Mouse (Mus musculus): Measurements from ENCODE around the gene Ank3. TPM values are rescaled to one million over a fixed set of nuclear protein-coding genes. Genes with fewer than 3 reads are reported as not detected.

Gene Ank3
- total RNA-seq, 2 experiments from 2014 or later: 0.05 TPM; not detected in 1

DNA sequence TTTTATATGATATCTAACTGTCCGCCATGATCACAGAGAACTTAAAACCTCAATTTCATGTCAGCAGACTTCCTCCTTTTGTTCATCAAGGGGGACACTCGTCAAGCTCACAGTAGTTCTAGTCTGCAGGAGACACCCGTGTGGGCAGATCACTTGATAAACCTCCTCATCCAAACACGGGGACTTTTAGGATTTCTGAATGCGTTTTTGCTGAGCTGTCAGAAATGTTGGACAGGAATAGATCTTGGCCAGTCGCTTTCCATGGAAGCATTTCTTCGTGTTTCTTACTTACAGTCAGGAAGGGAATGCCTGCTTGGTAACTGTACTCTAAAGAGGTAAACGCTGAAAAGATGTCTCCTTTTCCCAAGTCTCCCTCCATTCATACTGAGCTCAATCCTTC is 598.5 kb downstream of the Ank3 start:
- no peak for ATAC-seq (replicated peaks; ENCODE audit: poor library complexity, severe bottlenecking)

- no peak for ATAC-seq (replicated peaks; ENCODE audit: poor library complexity, severe bottlenecking)
These were observed 605.5 kb downstream of the Ank3 start for GRCm38 (mm10) chr10:70004058-70004457.

GRCm38 (mm10) chr10:70004831-70005230 is 606.3 kb downstream of the Ank3 start:
- no peak for ATAC-seq (replicated peaks; ENCODE audit: poor library complexity, severe bottlenecking)

DNA sequence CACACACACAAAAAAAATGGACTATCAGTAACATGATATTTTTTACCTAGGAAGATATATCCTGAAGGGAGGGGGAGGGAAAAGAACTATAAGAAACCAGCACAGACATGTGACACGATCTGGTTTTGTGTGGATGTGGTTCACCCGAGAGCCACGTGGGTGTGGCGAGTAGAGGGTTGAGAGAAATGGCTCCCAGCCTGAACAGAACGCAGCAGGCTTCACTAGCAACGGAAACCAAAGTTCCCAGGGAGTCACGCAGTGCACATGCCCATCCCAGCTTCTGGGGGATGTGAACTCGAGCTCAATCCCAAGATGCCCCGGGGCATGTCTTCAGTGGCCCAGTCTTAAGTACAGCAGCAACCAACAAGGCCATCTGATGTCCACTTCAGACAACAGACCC is 607.8 kb downstream of the Ank3 start:
- no peak for ATAC-seq (replicated peaks; ENCODE audit: poor library complexity, severe bottlenecking)

DNA sequence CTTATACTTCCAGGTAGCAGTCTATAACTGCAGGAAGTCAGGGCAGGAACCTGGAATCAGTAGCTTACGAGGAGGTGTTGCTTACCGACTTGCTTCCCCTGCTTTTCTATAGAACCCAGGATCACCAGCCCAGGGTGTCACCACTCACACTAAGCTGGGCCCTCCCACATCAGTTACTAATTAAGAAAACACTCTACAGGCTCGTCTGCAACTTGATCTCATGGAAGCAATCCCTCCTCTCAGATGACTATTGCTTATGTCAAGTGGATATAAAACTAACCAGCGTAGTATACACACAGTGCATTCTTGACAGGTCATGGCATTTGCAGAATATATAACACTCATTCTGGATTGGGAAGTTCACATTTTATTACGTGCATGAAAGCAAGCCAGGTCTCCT is 613.2 kb downstream of the Ank3 start:
- no peak for ATAC-seq (replicated peaks; ENCODE audit: poor library complexity, severe bottlenecking)

GRCm38 (mm10) chr10:70013931-70014330 is 615.4 kb downstream of the Ank3 start:
- ATAC-seq (replicated peaks; ENCODE audit: poor library complexity, severe bottlenecking): no peak

DNA sequence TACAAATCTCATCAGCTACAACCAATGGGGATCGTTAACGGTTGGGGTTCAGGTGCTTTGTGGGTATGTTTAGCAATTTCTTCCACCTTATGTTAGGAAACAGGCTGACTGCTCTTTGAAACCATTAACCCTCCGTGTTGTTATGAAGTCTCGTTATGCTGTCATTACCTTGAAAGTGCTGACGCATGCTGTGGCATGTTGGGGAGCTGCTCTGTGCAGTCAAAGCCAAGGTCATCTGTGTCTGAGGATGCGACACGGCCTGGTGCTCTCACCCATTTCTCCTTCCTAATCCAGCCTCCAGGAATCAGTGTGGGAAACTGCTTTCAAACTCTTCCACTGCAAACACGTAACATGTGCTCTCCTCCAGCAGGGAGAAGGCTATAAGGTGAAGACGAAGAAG is 616.6 kb downstream of the Ank3 start:
- no peak for ATAC-seq (replicated peaks; ENCODE audit: poor library complexity, severe bottlenecking)

DNA sequence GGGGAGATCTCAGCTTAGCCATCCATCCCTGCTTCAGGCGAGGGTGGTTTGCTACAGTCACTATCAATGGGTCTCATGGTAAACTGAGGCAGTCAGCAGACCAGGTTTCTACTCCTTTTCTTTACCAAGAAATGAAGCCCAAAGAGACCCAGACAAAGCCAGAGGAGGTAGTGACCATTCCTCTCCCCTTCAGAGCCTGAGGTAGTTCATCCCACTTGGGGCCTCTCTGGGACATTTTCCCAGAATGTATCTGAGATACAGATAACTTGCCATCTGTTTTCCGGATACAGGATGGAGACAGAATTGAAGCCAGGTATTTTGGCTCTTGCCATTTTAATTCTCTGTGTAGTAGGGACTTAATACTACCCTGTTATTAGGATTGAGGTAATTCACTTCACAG is 620.1 kb downstream of the Ank3 start:
- no peak for ATAC-seq (replicated peaks; ENCODE audit: poor library complexity, severe bottlenecking)

- peak; percentile 52; the same call in 1 of the 2 replicates for ATAC-seq (replicated peaks; ENCODE audit: poor library complexity, severe bottlenecking)
These were observed 623.1 kb downstream of the Ank3 start for GRCm38 (mm10) chr10:70021667-70022066.

GRCm38 (mm10) chr10:70022596-70022995 is 624.0 kb downstream of the Ank3 start:
- no peak for ATAC-seq (replicated peaks; ENCODE audit: poor library complexity, severe bottlenecking)

- no peak for ATAC-seq (replicated peaks; ENCODE audit: poor library complexity, severe bottlenecking)
These were observed 625.3 kb downstream of the Ank3 start for GRCm38 (mm10) chr10:70023861-70024260.

GRCm38 (mm10) chr10:70031942-70032341 is 633.4 kb downstream of the Ank3 start:
- no peak for ATAC-seq (replicated peaks; ENCODE audit: poor library complexity, severe bottlenecking)

DNA sequence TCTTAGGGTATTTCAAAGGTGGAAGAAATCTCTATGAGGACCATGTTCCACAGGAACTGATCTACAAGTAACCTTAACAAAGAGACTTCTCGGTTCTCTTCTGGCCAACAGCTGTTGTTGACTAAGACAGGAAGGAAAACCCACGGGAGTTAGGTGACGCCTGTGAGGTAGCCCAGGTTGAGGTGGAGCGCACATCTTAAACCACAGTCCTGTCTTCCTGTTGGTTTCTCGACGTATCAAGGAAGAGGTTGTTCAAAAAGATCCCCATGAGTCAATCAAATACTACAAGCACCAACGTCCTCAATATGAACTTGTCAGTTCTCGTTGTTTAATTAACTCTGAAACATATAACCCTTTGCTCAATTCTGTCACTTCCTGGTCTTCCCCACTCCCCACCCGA is 634.4 kb downstream of the Ank3 start:
- no peak for ATAC-seq (replicated peaks; ENCODE audit: poor library complexity, severe bottlenecking)

- no peak for ATAC-seq (replicated peaks; ENCODE audit: poor library complexity, severe bottlenecking)
These were observed 635.3 kb downstream of the Ank3 start for GRCm38 (mm10) chr10:70033856-70034255.

DNA sequence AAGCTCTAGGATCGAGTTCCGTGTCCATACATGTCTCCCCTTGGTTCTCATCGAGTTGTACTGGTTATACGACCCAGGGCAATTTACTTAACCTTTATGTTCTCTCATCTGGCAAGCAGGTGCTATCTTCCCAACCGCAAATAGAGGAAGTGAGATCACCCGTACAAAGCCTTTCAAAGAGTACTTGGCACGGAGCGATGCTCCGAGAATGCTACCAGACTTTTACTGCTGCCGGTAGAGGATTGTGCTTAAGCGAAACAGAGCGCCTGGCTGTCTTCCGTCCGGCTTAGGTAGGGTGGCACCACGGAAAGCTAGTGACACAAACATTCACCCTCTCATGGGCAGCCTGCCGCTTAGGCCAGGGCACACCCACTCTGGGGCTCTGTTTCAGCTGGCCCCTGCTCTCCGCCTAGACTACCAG is 641.3 kb downstream of the Ank3 start:
- no peak for ATAC-seq (replicated peaks; ENCODE audit: poor library complexity, severe bottlenecking)

- ATAC-seq (replicated peaks; ENCODE audit: poor library complexity, severe bottlenecking): no peak
These were observed 643.0 kb downstream of the Ank3 start for GRCm38 (mm10) chr10:70041562-70041961.

GRCm38 (mm10) chr10:70045722-70046121 is 647.1 kb downstream of the Ank3 start:
- ATAC-seq (replicated peaks; ENCODE audit: poor library complexity, severe bottlenecking): peak; percentile 44; the same call in 1 of the 2 replicates

DNA sequence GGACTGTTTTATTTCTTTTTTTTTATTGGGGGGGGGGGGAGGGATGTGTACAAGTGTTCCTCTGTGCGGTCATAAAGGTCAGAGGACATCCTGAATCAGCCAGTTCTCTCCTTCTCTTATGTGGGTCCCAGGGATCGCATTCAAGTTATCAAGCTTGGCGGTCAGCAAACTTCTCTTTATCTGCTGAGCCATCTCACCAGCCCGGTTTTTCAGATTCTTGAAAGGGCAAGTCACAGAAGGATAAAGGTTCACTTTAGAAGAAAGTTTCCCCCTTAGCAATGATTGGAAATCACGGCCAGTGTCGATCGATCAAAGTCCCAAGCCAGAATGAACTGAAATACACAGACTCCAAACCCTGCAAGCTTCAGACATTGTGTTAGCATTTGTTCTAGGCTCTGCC is 651.2 kb downstream of the Ank3 start:
- no peak for ATAC-seq (replicated peaks; ENCODE audit: poor library complexity, severe bottlenecking)

- ATAC-seq (replicated peaks; ENCODE audit: poor library complexity, severe bottlenecking): no peak
These were observed 656.7 kb downstream of the Ank3 start for GRCm38 (mm10) chr10:70055291-70055690.

GRCm38 (mm10) chr10:70057064-70057463 is 658.5 kb downstream of the Ank3 start:
- ATAC-seq (replicated peaks; ENCODE audit: poor library complexity, severe bottlenecking): no peak

GRCm38 (mm10) chr10:70060021-70060688 is 661.6 kb downstream of the Ank3 start:
- no peak for ATAC-seq (replicated peaks; ENCODE audit: poor library complexity, severe bottlenecking)

DNA sequence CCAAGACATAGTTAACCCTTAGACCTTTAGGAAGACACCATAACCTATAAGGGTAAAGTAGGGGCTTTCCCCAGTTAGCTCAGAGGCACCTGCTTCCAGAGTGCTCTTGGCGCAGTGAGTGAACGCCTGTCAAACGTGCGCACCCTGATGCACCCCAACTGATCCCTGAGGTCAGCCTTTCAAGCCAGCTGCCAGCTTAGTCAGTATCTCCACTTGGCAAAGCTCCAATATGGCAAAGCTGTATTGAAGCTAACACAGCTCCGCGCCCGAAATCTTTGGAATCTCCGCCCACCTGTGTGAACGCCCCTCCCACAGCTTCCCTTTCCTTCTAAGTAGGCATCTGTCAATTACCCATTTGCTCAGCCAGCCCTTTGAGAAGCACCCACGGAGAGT is 662.1 kb downstream of the Ank3 start:
- ATAC-seq (replicated peaks; ENCODE audit: poor library complexity, severe bottlenecking): no peak
